Mouse (Mus musculus) neural tube, embryonic 11.5 days (tissue): ENCODE measurements around the gene Pakap. TPM values are rescaled to one million over a fixed set of nuclear protein-coding genes. Genes with fewer than 3 reads are reported as not detected.

Source experiments
- ATAC-seq: fragments of 200-750 bp; cut with Nextera tagmentation; 2 replicates; pipeline ENCODE4 v1.8.0; 2017; ENCODE audit warnings: moderate number of reproducible peaks, mild to moderate bottlenecking, moderate TSS enrichment, moderate library complexity; ENCODE audit not compliant: insufficient read depth, low FRiP score, low TSS enrichment
- DNase-seq: peaks from one replicate; pipeline ENCODE4 v3.0.0-alpha.2; 2015; ENCODE audit warnings: low spot score
- H3K27ac ChIP-seq: fragments of 300-500 bp; sonication (generic); 2 replicates; pipeline ENCODE4 v1.5.1; 2014; ENCODE audit warnings: low read depth, mild to moderate bottlenecking, low read length
- H3K27me3 ChIP-seq: fragments of 300-500 bp; sonication (generic); 2 replicates; pipeline ENCODE4 v1.6.1; 2014; ENCODE audit warnings: mild to moderate bottlenecking, low read length, mixed read lengths; ENCODE audit not compliant: control insufficient read depth, insufficient read depth
- H3K36me3 ChIP-seq: fragments of 300-500 bp; sonication (generic); 2 replicates; pipeline ENCODE4 v1.6.1; 2014; ENCODE audit warnings: mild to moderate bottlenecking, low read length, moderate library complexity, mixed read lengths; ENCODE audit not compliant: control insufficient read depth, insufficient read depth
- H3K4me1 ChIP-seq: fragments of 300-500 bp; sonication (generic); 2 replicates; pipeline ENCODE4 v1.6.1; 2014; ENCODE audit warnings: low read length, mixed read lengths; ENCODE audit not compliant: control insufficient read depth, insufficient read depth
- H3K4me2 ChIP-seq: fragments of 300-500 bp; sonication (generic); 2 replicates; pipeline ENCODE4 v1.6.1; 2014; ENCODE audit warnings: low read depth, mild to moderate bottlenecking, moderate library complexity
- H3K4me3 ChIP-seq: fragments of 300-500 bp; sonication (generic); 2 replicates; pipeline ENCODE4 v1.5.1; 2014; ENCODE audit warnings: low read depth, low read length
- H3K9ac ChIP-seq: fragments of 300-500 bp; sonication (generic); 2 replicates; pipeline ENCODE4 v1.6.1; 2014; ENCODE audit warnings: mild to moderate bottlenecking, low read length
- H3K9me3 ChIP-seq: fragments of 300-500 bp; sonication (generic); 2 replicates; pipeline ENCODE4 v1.6.1; 2016; ENCODE audit warnings: low read length; ENCODE audit not compliant: control insufficient read depth
- WGBS: fragments of 180-500 bp; shearing (Covaris S2); extraction: QIAGEN DNeasy Blood & Tissue Kit; methylation state at CpG from one replicate; pipeline ENCODE4 v1.1.7; 2014; 5-methylcytosine and 5-hydroxymethylcytosine counted together
- polyA plus RNA-seq: library from polyadenylated mRNA; unstranded; fragments of >200 nt; fragmentation: Nextera tagmentation; extraction: Ambion mirVana; gene quantifications from 2 replicates; pipeline ENCODE4 v1.2.1, GENCODE M21; 2014

Pakap gene
- polyA plus RNA-seq, 1 experiment from 2014 or later = 20.8 TPM

- no peak overlapping the region for H3K4me2 ChIP-seq
- H3K36me3 ChIP-seq = no peaks in the 10 kb centered on the region
- H3K4me3 ChIP-seq = no peak overlapping the region
- H3K9me3 ChIP-seq = no peaks in the 10 kb centered on the region
- H3K27me3 ChIP-seq = no peaks in the 10 kb centered on the region
- ATAC-seq (no peak), DNase-seq (no peak)
- H3K9ac ChIP-seq = no peak overlapping the region
- H3K27ac ChIP-seq = no peak overlapping the region
- WGBS = 69% methylated on average over 11 of the region's 11 CpGs
- no peaks in the 10 kb centered on the region for H3K4me1 ChIP-seq
Measured at GRCm38 (mm10) chr4:57772851-57773510, 205.0 kb downstream of the Pakap start.

GRCm38 (mm10) chr4:57774517-57774916 lies 206.5 kb downstream of the Pakap start:
- no peaks in the 10 kb centered on the region for H3K9me3 ChIP-seq
- 63% methylated on average over 4 of the region's 4 CpGs for WGBS
- no peak for DNase-seq
- no peak overlapping the region for H3K27ac ChIP-seq
- H3K4me1 ChIP-seq = no peaks in the 10 kb centered on the region
- H3K4me2 ChIP-seq = no peak overlapping the region
- no peak overlapping the region for H3K9ac ChIP-seq
- no peak overlapping the region for H3K4me3 ChIP-seq
- H3K27me3 ChIP-seq = no peaks in the 10 kb centered on the region
- ATAC-seq = no peak
- H3K36me3 ChIP-seq = no peaks in the 10 kb centered on the region

GRCm38 (mm10) chr4:57775582-57775981 lies 207.6 kb downstream of the Pakap start:
- no peak for DNase-seq
- Histone ChIP-seq H3K4me2 (no peak overlapping the region), H3K4me3 (no peak overlapping the region), H3K9me3 (no peaks in the 10 kb centered on the region), H3K9ac (no peak overlapping the region), H3K4me1 (no peaks in the 10 kb centered on the region), H3K36me3 (no peaks in the 10 kb centered on the region), H3K27me3 (no peaks in the 10 kb centered on the region), H3K27ac (no peak overlapping the region)
- no peak for ATAC-seq

DNA sequence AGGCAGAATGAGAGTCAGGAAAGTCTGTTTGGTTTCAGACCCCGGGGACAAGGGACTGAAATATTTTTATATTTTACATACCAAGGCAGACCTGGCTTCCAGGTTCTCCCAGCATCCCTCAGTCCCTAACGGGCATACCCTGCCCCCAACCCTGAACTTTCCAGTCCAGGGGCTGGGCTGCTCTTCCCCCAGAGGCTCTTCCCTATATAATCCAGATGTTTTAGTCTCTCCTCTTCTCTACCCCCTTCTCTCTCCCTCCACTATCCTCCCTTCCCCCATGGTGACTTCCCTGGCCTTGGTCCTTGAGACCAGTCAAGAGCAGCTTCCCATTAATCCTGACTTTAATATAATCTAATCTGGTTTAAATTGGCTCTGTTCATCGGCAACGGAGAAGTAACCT lies 212.4 kb downstream of the Pakap start:
- H3K4me3 ChIP-seq = no peak overlapping the region
- peaks cover 2% of the 10 kb centered on the region for H3K4me1 ChIP-seq
- 26% methylated on average over 4 of the region's 4 CpGs for WGBS
- H3K4me2 ChIP-seq = no peak overlapping the region
- no peak for ATAC-seq
- H3K27ac ChIP-seq = peak overlapping the region; percentile 35; the same call in 1 of the 2 replicates
- no peak overlapping the region for H3K9ac ChIP-seq
- no peak for DNase-seq
- H3K27me3 ChIP-seq = no peaks in the 10 kb centered on the region
- H3K9me3 ChIP-seq = no peaks in the 10 kb centered on the region
- no peaks in the 10 kb centered on the region for H3K36me3 ChIP-seq

DNA sequence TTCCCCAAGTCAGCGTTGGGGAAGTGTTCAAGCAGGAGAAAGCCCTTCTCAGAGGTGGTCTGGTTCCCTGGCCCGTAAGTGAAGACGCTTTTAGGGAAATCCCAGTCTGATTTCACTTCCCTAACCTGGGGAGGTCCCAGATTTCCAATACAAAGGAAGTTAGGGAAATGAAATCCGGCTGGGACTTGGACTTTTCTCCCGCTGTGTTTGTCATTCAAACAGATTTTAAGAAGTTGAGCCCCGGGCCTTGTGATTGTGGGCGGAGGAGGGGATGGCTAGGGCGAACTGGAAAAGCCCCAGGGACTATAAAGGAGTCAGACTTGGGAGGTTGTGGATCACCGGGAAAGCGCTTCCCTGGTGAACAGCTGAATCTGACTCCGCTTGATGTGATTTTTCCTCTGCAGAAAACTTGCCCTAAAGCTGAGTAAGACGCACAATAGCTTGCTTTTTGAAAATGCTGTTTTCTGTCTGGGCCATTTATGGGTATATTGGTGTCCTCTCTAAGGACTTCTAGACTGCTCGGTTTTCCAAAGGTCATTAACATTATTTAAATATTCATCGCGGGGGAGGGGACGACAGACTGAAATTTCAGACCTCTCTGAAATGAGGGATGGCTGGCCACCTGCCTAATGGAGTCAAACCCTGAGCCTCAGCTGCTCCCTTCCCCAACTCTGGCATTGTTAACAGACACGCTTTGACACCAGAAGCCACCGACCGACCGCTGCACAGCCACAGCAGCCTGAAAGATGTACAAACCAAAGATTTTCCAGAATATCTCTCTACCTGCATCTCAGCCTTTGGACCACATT lies 213.1 kb downstream of the Pakap start:
- no peak overlapping the region for H3K4me3 ChIP-seq
- no peaks in the 10 kb centered on the region for H3K36me3 ChIP-seq
- 3% methylated on average over 20 of the region's 20 CpGs for WGBS
- DNase-seq (peak; percentile 68), ATAC-seq (peak; percentile 45; the same call in 1 of the 2 replicates)
- peak overlapping the region; percentile 35; the same call in 1 of the 2 replicates for H3K27ac ChIP-seq
- H3K9me3 ChIP-seq = no peaks in the 10 kb centered on the region
- no peaks in the 10 kb centered on the region for H3K27me3 ChIP-seq
- H3K4me1 ChIP-seq = peaks cover 2% of the 10 kb centered on the region
- H3K9ac ChIP-seq = no peak overlapping the region
- H3K4me2 ChIP-seq = peak overlapping the region; percentile 19

- DNase-seq (peak; percentile 82), ATAC-seq (peak; percentile 87)
- Histone ChIP-seq H3K9me3 (no peaks in the 10 kb centered on the region), H3K4me1 (peaks cover 2% of the 10 kb centered on the region), H3K4me2 (peak overlapping the region; percentile 63), H3K27ac (no peak overlapping the region), H3K9ac (peak overlapping the region; percentile 35), H3K36me3 (no peaks in the 10 kb centered on the region), H3K4me3 (peak overlapping the region; percentile 43), H3K27me3 (no peaks in the 10 kb centered on the region)
- WGBS = under 1% methylated on average over 26 of the region's 26 CpGs
Measured at GRCm38 (mm10) chr4:57781994-57782393, 214.0 kb downstream of the Pakap start.

DNA sequence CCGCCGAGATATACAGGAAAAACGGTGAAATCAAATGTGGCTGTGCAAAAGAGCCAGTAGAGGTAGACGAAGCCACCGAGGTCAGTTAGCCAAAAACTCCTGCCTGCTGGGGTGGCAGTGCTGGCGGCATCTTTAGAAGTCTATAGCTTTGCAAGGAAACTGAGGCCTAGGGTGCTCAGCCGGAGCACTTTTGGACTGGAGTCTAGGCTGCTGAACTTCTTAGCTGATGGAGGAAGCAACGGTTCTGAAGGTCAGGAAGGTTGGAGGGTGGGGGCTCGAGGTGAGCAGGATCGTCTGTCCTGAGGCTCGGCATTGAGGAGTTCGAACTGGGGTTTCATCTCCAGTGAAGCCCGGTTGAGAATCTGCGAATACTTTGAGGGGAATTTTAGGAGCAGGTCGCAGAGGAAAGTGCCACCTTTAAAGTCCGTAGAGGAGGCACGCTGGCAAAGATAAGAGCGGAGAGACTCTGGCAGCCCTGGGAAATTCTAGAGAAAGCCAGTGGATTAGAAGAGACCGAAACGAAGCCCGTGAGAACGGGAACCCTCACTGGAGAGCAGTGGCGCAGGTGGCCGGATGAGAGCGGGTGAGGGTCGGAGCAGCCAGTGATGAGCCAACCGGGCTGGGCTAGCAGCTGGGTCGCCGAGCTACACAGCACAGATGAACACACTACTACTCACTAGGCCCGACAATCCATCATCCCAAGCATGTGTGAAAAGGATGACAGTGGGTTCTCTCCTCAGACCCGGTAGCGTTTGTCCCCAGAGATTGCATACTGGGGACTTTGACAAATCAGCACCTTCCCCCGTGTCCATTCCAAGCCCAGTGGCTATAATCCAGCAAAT lies 214.8 kb downstream of the Pakap start:
- no peaks in the 10 kb centered on the region for H3K9me3 ChIP-seq
- DNase-seq (peak; percentile 72), ATAC-seq (peak; percentile 82)
- no peak overlapping the region for H3K27ac ChIP-seq
- H3K36me3 ChIP-seq = no peaks in the 10 kb centered on the region
- no peaks in the 10 kb centered on the region for H3K27me3 ChIP-seq
- WGBS = under 1% methylated on average over 33 of the region's 33 CpGs
- peak overlapping the region; percentile 63 for H3K4me2 ChIP-seq
- peak overlapping the region; percentile 43 for H3K4me3 ChIP-seq
- peak overlapping the region; percentile 35 for H3K9ac ChIP-seq
- peaks cover 2% of the 10 kb centered on the region for H3K4me1 ChIP-seq

- ATAC-seq (no peak), DNase-seq (peak; percentile 49)
- Histone ChIP-seq H3K4me1 (peaks cover 2% of the 10 kb centered on the region), H3K27ac (no peak overlapping the region), H3K27me3 (no peaks in the 10 kb centered on the region), H3K4me2 (peak overlapping the region; percentile 63), H3K4me3 (peak overlapping the region; percentile 43), H3K9me3 (no peaks in the 10 kb centered on the region), H3K36me3 (no peaks in the 10 kb centered on the region), H3K9ac (no peak overlapping the region)
- 27% methylated on average over 9 of the region's 9 CpGs for WGBS
Measured at GRCm38 (mm10) chr4:57783391-57783770, 215.4 kb downstream of the Pakap start.
